Mouse (Mus musculus) erythroblast, adult 5-6 weeks (primary cell): ENCODE measurements around the gene Pstpip1. TPM values are rescaled to one million over a fixed set of nuclear protein-coding genes. Genes with fewer than 3 reads are reported as not detected.

Experiments
- ATAC-seq: replicated peaks from 2 replicates; pipeline ENCODE4 v1.8.0; 2016; ENCODE audit warnings: moderate number of reproducible peaks, mild to moderate bottlenecking, moderate TSS enrichment, inconsistent platforms; ENCODE audit not compliant: poor library complexity, low FRiP score, severe bottlenecking
- total RNA-seq, 2 experiments: library from RNA; stranded (forward) in 1 of 2; stranded (reverse) in 1 of 2; fragments of 150-400 nt in 1 of 2; fragments of 200-764, 138-1000 nt in 1 of 2; gene quantifications; 2 replicates each; pipeline versions ENCODE4 v1.2.3 to v1.2.4; 2015 to 2017; ENCODE audit warnings: low replicate concordance in 2 of 2

Pstpip1 gene
- total RNA-seq, 2 experiments from 2014 or later = 9.0 to 25.7 TPM

DNA sequence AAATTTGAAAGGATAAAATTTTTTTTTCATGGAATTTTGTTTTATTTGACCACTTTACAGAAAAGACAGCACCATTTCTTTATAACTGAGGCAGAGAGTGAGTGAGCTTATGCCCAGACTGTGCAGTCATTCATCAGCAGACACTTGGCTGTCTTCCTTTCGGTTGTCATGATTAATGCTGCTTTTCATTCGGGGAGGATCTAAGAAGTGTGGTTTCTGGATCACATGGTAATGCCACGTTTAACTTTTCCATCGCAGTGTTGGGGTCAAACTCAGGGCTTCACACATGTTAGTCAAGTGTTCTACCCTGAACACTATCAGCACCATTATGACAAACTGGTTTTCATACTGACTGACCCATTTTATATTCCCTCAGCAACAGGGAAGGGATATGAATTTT lies 11.3 kb downstream of the Pstpip1 start:
- ATAC-seq = no peak

- no peak for ATAC-seq
Measured at GRCm38 (mm10) chr9:56104921-56105320, 15.2 kb downstream of the Pstpip1 start.

GRCm38 (mm10) chr9:56106274-56107072 lies 16.7 kb downstream of the Pstpip1 start:
- no peak for ATAC-seq

- no peak for ATAC-seq
Measured at GRCm38 (mm10) chr9:56107527-56107926, 17.8 kb downstream of the Pstpip1 start.

DNA sequence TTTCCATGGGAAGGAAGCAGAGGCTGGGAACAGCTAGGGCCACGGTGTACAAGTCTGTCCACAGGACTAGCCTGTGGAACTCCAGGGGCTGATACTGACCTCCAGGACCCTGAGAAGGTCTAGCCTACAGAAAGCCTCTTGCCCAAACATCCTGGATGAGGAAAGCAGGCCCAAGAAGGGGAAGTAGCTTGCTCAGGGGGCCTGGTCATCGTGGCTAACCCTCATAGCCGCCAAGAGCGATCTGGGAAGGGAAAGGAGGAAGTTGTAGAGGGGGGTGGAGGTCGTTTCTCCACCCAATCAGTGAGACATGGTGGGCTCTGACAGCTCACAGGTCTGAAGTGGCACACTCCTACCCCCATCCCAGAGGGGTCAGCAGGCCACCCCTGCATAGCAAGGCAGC lies 18.4 kb downstream of the Pstpip1 start:
- ATAC-seq = no peak

- no peak for ATAC-seq
Measured at GRCm38 (mm10) chr9:56118091-56118490, 28.3 kb downstream of the Pstpip1 start.

- ATAC-seq = 0 out of 2 replicates have a peak, but pooled peaks have one; percentile 60
Measured at GRCm38 (mm10) chr9:56118582-56118981, 28.8 kb downstream of the Pstpip1 start.

GRCm38 (mm10) chr9:56119651-56120050 lies 29.9 kb downstream of the Pstpip1 start:
- ATAC-seq = no peak

DNA sequence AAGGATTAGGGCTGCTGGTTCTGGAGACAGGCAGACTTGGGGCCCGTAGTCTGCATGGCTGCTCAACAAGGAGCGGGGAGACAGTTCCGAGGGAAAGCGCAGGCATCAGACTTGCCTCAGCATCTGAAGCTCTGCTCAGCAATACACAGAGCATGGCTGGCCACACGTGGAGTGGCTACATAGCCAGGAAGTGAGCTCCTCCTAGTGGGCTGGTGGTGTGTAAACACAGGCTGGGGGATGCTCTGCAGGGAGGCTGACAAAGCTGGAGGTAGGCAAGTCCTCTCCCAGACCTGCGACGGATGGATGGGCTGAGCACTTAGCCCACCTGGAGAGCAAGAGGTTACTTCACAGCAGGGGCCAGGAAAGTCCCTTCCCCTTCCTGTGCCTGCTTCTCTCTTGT lies 31.3 kb downstream of the Pstpip1 start:
- no peak for ATAC-seq

GRCm38 (mm10) chr9:56122973-56123372 lies 33.2 kb downstream of the Pstpip1 start:
- ATAC-seq = no peak

- no peak for ATAC-seq
Measured at GRCm38 (mm10) chr9:56123613-56124012, 33.9 kb downstream of the Pstpip1 start.

DNA sequence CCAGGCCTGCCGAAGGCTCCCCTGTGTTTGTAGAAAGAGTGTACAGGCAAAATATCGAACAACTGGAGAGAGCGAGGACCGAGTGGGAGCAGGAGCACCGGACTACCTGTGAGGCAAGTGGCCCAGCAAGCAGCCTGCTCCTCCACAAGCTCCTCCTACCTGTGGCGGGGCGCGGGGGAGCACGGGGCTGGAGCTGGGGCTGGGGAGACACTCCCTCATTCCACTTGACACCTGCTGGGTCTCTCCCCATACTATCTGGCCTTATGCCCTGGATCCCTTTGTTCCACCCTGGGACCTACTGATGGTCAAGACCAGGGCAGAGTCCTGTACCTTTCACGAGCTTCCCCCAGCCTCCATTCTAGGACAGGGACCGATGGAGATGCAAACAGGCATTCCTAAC lies 34.8 kb downstream of the Pstpip1 start:
- ATAC-seq = no peak

DNA sequence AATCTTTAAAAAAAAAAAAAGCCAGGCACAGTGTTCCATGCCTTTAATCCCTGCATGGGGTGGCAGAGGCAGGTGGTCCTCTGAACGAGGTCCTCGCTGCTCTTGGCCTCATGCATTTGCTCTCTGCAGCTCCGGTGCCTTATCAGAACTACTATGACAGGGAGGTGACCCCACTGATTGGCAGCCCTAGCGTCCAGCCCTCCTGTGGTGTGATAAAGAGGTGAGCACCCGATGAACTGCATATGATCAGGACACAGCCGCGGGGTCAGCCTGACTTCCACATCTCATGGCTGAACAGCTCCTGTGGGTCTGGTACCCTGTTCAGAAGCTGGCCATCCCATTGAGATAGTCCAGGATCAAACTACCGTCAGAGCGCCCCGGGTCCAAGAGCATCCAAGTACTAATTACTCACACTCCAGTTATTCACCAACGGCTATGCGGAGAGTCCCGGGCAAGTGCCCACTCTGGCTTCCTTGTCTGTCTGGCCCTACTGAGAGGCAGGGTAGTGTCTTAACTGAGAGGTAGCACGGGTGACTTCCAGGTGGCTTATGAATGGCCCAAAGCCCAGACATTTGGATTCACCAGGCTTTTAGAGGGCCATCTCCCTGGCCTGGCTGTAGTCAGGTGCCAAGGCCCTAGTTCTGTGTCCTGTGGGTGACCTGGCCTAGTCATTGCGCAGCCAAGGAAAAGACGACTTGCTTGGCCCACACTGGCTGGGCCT lies 36.9 kb downstream of the Pstpip1 start:
- ATAC-seq = no peak

- no peak for ATAC-seq
Measured at GRCm38 (mm10) chr9:56128331-56128730, 38.6 kb downstream of the Pstpip1 start.

DNA sequence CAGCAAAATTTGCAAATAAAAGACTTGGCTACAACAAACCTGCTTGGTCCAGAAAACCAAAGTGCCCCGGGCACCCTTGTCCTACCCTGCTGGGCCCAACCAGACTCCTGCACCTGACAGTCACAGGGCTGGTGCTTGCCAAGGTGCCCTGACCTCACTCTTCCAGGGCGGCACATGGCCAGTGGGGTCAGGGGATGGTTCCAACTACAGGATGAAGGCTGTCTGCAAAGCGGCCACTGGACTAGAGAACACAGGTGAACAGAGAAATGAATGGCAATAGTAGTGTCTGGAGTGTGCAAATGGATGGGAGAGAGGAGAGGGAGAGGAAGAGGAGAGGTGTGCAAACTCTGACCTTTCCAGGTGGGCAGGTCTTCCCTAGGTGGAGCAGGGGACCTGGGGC lies 40.2 kb downstream of the Pstpip1 start:
- ATAC-seq = no peak

- no peak for ATAC-seq
Measured at GRCm38 (mm10) chr9:56130536-56130935, 40.8 kb downstream of the Pstpip1 start.

DNA sequence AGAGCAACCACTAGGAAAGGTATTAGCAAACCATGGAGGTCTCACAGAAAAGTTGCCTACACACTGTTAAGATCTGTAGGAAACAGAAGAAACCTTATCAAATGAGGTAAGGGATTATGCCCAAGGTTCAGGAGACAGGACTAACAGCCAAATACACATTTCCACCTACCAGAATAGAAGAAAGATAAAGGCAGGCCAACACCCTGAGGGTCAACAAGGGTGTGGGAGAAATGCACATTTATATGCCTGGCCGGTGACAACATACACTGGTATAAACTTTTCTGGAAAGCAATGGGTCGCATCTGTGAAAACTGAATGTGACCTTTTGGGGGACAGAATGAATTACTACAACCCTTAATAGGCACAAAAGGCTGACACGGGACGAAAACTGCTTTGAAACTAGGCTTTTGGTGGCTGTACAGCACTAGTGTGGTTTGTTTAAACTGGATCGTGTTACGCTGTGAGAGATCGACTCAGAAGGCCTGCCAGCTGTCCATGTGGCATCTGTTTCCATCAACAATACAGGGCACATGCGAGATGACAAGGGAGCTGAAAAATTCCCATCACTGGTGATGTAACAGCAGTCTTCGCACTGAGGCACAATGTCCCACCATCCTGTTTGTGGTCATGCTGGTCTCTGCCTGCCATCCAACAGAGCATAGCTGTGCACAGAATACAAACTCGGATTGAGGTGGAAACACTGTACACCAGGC lies 42.2 kb downstream of the Pstpip1 start:
- no peak for ATAC-seq

DNA sequence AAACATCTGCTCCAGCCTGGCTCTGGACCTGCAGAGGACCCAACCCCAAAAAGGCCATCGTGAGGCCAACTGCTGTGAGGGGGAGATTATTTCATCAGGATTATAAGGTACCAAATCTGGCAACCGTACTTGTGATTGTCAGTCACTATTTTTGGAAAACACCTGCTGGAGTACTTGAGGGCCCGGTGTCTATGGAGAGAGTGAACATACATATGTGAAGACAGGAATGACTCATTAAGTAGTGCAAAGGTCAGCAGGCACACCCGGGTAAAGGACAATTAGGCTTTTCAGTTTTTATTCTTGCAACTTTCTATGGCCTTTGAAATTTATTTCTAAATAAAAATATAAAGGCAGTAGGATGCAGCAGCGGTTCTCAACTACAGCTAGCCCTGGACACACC lies 44.2 kb downstream of the Pstpip1 start:
- ATAC-seq = no peak

DNA sequence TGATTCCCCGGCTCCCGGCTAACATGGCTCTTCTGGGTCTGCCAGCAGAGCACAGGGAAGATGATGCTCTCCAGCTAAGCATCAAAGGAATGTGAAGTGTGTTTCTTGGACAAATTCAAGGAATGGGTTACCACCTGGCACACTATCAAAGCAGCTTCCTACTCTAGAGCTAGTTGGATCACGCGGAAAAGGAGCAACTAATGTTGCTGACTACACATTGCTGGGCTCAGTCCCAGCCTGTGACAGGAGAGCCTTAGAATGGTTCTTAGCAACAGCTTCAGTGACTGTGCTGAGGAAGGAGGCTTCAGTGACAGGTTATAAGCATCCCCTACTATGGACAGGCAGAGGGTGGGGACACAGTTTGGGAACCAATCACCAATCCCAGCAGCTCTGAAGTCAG lies 44.9 kb downstream of the Pstpip1 start:
- no peak for ATAC-seq

DNA sequence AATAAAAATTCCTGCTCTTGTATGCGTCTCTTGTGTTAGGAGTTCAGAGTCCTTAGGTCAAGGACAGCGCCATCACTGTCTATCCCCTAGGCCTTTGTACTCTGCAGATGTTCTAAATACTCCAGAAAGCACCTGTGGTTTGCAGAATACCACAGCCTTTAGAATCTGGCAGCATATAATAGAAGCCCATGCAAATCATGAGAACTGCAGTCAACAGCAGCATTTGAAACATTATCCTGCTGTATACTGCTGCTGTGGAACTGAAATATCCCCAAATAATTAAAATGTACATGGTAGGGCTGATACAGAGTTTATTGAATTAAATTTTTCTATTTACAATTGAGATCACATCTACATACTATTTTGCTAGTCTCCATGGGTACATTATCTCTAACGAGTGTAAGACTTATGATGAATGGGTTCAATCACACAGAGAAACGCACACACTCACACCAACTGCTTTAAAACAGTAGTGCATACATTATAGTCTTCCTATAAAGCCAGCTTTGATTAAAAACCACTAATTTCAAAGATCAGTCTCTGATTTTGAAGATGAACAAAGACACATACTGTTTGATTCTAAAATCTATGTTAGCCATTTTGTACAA lies 45.9 kb downstream of the Pstpip1 start:
- ATAC-seq = no peak
